ENCODE assay signal across 17 mouse cellular contexts in genomic region chr5:118030022-118030675, GRCm38 (mm10). TPM values are rescaled to one million over a fixed set of nuclear protein-coding genes. Genes with fewer than 3 reads are reported as not detected.
DNase-seq lines count a peak whose midpoint lies in the region; ATAC-seq lines count a peak whose summit lies in the region.
"Had no signal": no experiment of that assay in that cellular context is flagged by ENCODE, and none has a peak within 500 bp of the region (broad histone marks: within the 10 kb centered on the region; RNA-seq: fewer than 3 reads in every experiment).

No protein-coding gene starts in this region.

- no peaks in the 10 kb centered on the region for H3K36me3 ChIP-seq in heart, embryonic 12.5 days
- peaks cover 43% of the 10 kb centered on the region for H3K36me3 ChIP-seq in megakaryocyte, embryonic 14.5 days (replicated peaks; ENCODE audit: low read length)
- H3K36me3 ChIP-seq in embryonic facial prominence, embryonic 13.5 days, result no peaks in the 10 kb centered on the region
- H3K36me3 ChIP-seq: embryonic facial prominence, embryonic 12.5 days; forebrain, embryonic 12.5 days; hindbrain, embryonic 12.5 days had no signal

- peak; percentile 59 for DNase-seq in cerebellum, adult 9-10 months
- no peak for DNase-seq in cerebellum, postnatal 4 days (ENCODE audit: low spot score in 2 of 2)
- DNase-seq in heart, postnatal 14 days, result no peak
- DNase-seq in Muller cell, postnatal 12 days (ENCODE audit: inconsistent ontology term), result no peak
- DNase-seq: embryo, embryonic 11 days; heart, adult 2 months; heart, postnatal 4 days; kidney, adult 11 months; kidney, adult 9 months had no signal

- H3K27ac ChIP-seq in heart, embryonic 12.5 days (ENCODE audit: poor library complexity, severe bottlenecking), result no peak overlapping the region
- no peak overlapping the region for H3K27ac ChIP-seq in embryonic facial prominence, embryonic 13.5 days
- H3K27ac ChIP-seq: embryonic facial prominence, embryonic 12.5 days; forebrain, embryonic 12.5 days; heart, adult 2 months; hindbrain, embryonic 12.5 days; hindbrain, postnatal 0 days had no signal

- intact Hi-C loops in heart, postnatal 14 days (cut with DNase I), result no loop called here

- H3K9me3 ChIP-seq in heart, embryonic 12.5 days (replicated peaks), result no peaks in the 10 kb centered on the region
- H3K9me3 ChIP-seq in megakaryocyte, embryonic 14.5 days, result no peaks in the 10 kb centered on the region
- H3K9me3 ChIP-seq in embryonic facial prominence, embryonic 13.5 days, result no peaks in the 10 kb centered on the region
- H3K9me3 ChIP-seq: embryonic facial prominence, embryonic 12.5 days; hindbrain, embryonic 12.5 days had no signal

- peaks cover 52% of the 10 kb centered on the region for H3K27me3 ChIP-seq in heart, embryonic 12.5 days (replicated peaks)
- H3K27me3 ChIP-seq in megakaryocyte, embryonic 14.5 days (replicated peaks), result peaks cover 22% of the 10 kb centered on the region
- peaks cover 66% of the 10 kb centered on the region for H3K27me3 ChIP-seq in embryonic facial prominence, embryonic 13.5 days

- H3K9ac ChIP-seq in heart, embryonic 12.5 days, result no peak overlapping the region
- no peak overlapping the region for H3K9ac ChIP-seq in embryonic facial prominence, embryonic 13.5 days
- H3K9ac ChIP-seq: embryonic facial prominence, embryonic 12.5 days; hindbrain, embryonic 12.5 days had no signal

- peaks cover 61% of the 10 kb centered on the region for H3K4me1 ChIP-seq in heart, embryonic 12.5 days (replicated peaks)
- peaks cover 91% of the 10 kb centered on the region for H3K4me1 ChIP-seq in megakaryocyte, embryonic 14.5 days
- peaks cover 39% of the 10 kb centered on the region for H3K4me1 ChIP-seq in embryonic facial prominence, embryonic 13.5 days

- no peak overlapping the region for H3K4me3 ChIP-seq in heart, embryonic 12.5 days
- peak overlapping the region; percentile 100 for H3K4me3 ChIP-seq in megakaryocyte, embryonic 14.5 days (replicated peaks)
- H3K4me3 ChIP-seq in embryonic facial prominence, embryonic 13.5 days, result no peak overlapping the region

- H3K4me2 ChIP-seq in heart, embryonic 12.5 days, result peak overlapping the region; percentile 99; the same call in 1 of the 2 replicates
- 0 out of 2 replicates have a peak overlapping the region, but pooled peaks have one; percentile 95 for H3K4me2 ChIP-seq in embryonic facial prominence, embryonic 13.5 days

- WGBS in heart, embryonic 12.5 days, result 82% methylated on average over 9 of the region's 9 CpGs
- WGBS in embryonic facial prominence, embryonic 13.5 days, result 89% methylated on average over 9 of the region's 9 CpGs

- ATAC-seq in heart, embryonic 12.5 days (ENCODE audit: insufficient number of reproducible peaks, low FRiP score), result no peak
- ATAC-seq in megakaryocyte, adult 5-6 weeks (ENCODE audit: poor library complexity, severe bottlenecking), result no peak
- no peak for ATAC-seq in embryonic facial prominence, embryonic 13.5 days (ENCODE audit: insufficient number of reproducible peaks, insufficient read depth, low FRiP score, low TSS enrichment, low read depth)
- ATAC-seq: hindbrain, postnatal 0 days had no signal

RNA-seq across cellular contexts. Expression of gene Tesc, which starts 2.6 kb away (rescaled TPM):
- 17.3 and 20.4 TPM in 2 replicates for polyA plus RNA-seq in heart, embryonic 12.5 days (2016; fragmentation: Nextera tagmentation; extraction: Ambion mirVana)
- 100 to 1,000 TPM; 164 to 168 TPM for total RNA-seq in heart, postnatal 14 days (2021)
- polyA plus RNA-seq in megakaryocyte, embryonic 14.5 days (2012; ENCODE audit: insufficient read depth, low replicate concordance), result 940 and 1,036 TPM in 2 replicates
- total RNA-seq in megakaryocyte, adult 5-6 weeks (2015), result 1.8 and 4.2 TPM in 2 replicates
- 2.2 and 2.4 TPM in 2 replicates for total RNA-seq in megakaryocyte, adult 5-6 weeks (2017)
- polyA plus RNA-seq in embryonic facial prominence, embryonic 13.5 days (2015; fragmentation: Nextera tagmentation; extraction: Ambion mirVana), result 7.3 and 9.2 TPM in 2 replicates

RNA-seq across cellular contexts. Expression of gene Fbxo21, which starts 53.6 kb away (rescaled TPM):
- polyA plus RNA-seq in heart, embryonic 12.5 days (2016; fragmentation: Nextera tagmentation; extraction: Ambion mirVana), result 67.3 and 71.2 TPM in 2 replicates
- 10 to 100 TPM; 40.4 to 41.3 TPM for total RNA-seq in heart, postnatal 14 days (2021)
- polyA plus RNA-seq in megakaryocyte, embryonic 14.5 days (2012; ENCODE audit: insufficient read depth, low replicate concordance), result 3.1 and 3.6 TPM in 2 replicates
- 2.0 and 3.1 TPM in 2 replicates for total RNA-seq in megakaryocyte, adult 5-6 weeks (2015)
- total RNA-seq in megakaryocyte, adult 5-6 weeks (2017), result 4.2 and 4.8 TPM in 2 replicates
- 73.7 TPM in 2 replicates for polyA plus RNA-seq in embryonic facial prominence, embryonic 13.5 days (2015; fragmentation: Nextera tagmentation; extraction: Ambion mirVana)

Comparison
In these comparisons a context has a peak if more than half of its experiments do, and no peak if none do; other contexts are left out.
1. RNA of gene Tesc, which starts 2.6 kb away (polyA plus RNA-seq): 940 to 1,036 TPM in megakaryocyte, embryonic 14.5 days; 17.3 to 20.4 TPM in heart, embryonic 12.5 days and 7.3 to 9.2 TPM in embryonic facial prominence, embryonic 13.5 days; every median in the first group is over 10 times any median in the second.
2. RNA of gene Fbxo21, which starts 53.6 kb away (polyA plus RNA-seq): 73.7 TPM in embryonic facial prominence, embryonic 13.5 days and 67.3 to 71.2 TPM in heart, embryonic 12.5 days; 3.1 to 3.6 TPM in megakaryocyte, embryonic 14.5 days; every median in the first group is over 10 times any median in the second.